Mouse (Mus musculus) gastrocnemius, adult 18-20 months (tissue): Measurements from ENCODE around the gene Map1lc3b. TPM values are rescaled to one million over a fixed set of nuclear protein-coding genes. Genes with fewer than 3 reads are reported as not detected.

Experiments used
- DNase-seq: peaks from one replicate; pipeline ENCODE4 v3.0.0; 2021; ENCODE audit warnings: low spot score
- long read RNA-seq, 2 experiments: library from polyadenylated mRNA; stranded (forward); transcript quantifications; one replicate each; pipeline ENCODE4 v2.0.0; 2021
- total RNA-seq, 2 experiments: library from RNA; stranded (reverse); gene quantifications; 2 replicates each; pipeline ENCODE4 v1.2.3; 2021

The Map1lc3b gene
- total RNA-seq: 100 to 1,000 TPM; 167 to 182 TPM
- long read RNA-seq, experiment 1, transcript Map1lc3b-201 (4 exons, 2,532 nt): major isoform, 338 of 358 reads
- long read RNA-seq, experiment 1, transcript Map1lc3b-205 (4 exons, 766 nt): minor isoform, 8 of 358 reads
- long read RNA-seq, experiment 1, partial matches to known transcripts: 11 of 358 reads
- long read RNA-seq, experiment 1, other reads (novel, unspliced or antisense): 1 of 358 reads
- long read RNA-seq, experiment 2, full-length matches to known transcripts: 452 of 472 reads
- long read RNA-seq, experiment 2, partial matches to known transcripts: 20 of 472 reads
- long read RNA-seq, experiment 2, other reads (novel, unspliced or antisense): 0 of 472 reads

DNA sequence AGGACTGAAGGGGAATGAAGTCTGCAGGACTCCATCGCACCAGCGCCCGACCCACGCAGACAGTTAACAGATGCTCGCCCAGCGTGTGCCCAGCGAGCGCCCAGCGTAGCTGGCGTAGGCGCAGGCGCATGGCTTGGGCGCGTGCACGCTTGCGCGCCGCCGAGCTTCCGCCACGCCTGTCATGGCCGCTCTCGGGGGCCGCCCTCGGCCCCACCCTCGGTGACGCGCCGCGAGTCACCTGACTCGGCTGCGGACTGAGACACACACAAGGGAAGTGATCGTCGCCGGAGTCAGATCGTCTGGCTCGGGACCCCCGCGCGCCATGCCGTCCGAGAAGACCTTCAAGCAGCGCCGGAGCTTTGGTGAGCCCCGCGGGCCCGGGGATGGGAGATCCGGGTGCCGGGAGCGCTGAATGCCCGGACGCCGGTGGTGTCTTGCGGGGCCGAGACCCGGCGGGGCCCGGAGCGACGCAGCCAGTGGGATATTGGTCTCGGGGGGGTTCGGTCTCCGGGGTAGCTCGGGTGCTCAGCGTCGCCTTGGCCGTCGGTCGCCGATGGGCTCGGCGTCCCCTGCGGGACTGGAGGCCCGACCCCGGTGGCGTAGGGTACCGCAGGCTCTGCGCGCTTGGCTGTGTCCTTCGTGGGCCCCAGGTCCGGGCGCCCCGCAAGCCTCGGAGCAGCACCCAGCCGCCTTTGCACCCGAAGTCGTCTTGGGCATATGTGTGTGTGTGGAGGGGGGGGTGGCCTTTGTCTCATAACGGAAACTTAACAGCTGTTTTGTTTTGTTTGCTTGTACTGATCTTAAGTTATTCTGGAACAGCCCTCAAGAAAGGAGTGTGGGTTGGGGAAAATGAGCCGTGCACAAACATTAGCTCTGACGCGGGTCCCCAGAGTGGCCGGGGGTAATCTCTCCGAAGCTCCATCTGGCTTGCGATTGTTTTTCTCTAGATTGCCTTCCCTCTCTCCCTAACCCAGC, at the start of gene Map1lc3b:
Gene Map1lc3b, plus strand, starts transcription at position 159 of the 975 bp plus-strand sequence.
- peak; percentile 95 for DNase-seq

DNA sequence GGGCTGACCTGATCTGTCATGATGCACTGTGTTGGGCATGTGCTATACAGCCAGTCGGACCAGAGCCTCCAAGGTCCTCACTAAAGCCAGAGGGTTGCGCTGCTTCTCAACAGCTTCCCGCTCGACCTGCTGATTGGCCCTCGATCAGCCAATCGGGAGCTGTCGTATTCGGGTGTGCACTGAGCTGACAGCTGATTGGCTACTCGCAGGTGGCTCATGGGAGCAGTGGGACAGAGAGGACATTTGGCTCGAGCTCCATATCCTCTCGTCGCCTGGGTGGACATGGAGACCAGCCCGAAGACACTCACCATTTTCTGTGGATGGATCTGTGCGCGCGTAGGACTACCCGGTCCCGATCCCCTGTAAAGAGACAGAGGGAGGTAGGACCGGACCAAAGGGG, 48.3 kb upstream of the Map1lc3b start:
- no peak for DNase-seq

DNA sequence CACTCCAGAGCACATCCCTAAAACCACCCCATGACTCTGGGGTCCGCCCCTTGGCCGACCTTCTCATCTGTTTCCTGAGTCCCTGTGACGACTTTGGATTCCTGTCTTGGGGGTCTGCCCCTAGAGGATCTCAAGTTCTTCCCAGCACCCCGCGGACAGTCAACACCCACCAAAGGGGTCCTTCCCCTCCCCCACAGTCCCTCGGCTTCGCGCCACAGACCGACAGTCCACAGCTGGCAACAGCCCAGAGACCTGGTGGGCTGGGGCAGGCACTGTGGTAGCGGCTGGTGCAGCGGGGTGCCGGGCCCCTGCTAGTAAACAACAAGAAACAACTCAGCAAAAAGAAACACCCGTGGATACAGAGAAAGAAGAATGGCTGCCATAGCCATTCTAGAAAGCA, 47.3 kb upstream of the Map1lc3b start:
- DNase-seq: no peak

DNA sequence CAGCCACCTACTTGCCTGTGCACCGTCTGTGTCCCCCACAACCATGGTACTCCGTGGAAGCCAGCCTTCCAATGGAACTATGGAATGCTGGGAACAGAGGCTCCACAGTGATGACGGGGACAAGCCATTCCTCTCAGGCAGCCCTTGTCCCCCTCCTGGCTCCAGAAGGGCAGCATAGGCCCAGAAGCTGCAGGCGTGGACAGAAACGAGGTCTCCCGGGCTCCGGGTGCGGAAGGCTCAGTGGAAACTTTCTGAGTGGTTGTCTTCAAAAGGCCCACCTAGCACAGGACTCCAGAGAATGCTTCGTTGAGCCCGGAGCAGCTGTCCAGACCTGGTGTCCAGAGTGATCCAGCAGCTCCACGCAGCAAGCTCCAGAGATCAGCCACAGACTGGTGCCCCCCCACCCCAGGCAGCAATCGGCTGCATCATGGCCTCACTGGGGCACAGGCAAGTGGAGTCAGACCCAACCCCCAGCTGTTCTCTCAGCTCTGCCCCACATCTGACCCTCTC, 45.8 kb upstream of the Map1lc3b start, which contains the start of gene 1700018B08Rik:
Gene 1700018B08Rik, minus strand, starts transcription at position 45 of the 510 bp plus-strand sequence.
- no peak for DNase-seq

DNA sequence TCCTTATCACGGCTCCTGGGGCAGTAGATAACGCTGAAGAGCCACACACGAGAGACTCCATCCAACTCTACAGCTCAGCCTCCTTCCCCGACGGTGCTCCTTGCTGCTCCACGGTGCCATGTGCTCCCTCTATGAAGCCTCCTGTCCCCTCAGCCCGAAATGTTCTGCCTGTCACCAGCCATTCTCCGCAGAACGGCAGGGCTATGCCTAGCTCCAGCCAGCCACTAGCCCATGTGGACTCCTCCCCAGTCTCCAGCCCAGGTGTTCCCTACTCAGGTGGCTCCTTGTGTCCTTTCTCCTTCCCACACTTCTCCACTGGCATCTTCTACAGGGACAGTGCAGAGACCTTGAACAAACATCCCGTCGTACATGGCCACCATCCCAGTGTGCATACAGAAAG, 45.2 kb upstream of the Map1lc3b start:
- no peak for DNase-seq

DNA sequence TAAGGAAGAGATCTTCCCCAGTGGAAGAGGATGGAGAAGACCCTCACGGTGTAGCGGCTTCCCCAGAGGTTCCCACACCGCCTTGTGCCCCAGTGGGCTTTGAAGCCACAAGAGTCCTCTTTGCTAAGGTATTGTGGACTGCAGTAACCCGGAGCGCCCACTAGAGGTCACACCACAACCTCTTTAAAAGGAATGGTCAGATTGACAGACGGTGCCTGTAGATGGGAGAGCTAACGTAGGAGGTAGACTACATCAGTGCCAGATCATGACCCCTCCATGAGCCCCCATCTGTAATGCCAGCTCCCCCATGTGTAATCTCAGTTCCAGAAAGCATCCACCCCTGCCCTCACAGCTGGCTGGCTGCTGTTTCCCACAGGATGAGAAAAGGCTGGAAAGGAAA, 43.0 kb upstream of the Map1lc3b start:
- peak; percentile 75 for DNase-seq

DNA sequence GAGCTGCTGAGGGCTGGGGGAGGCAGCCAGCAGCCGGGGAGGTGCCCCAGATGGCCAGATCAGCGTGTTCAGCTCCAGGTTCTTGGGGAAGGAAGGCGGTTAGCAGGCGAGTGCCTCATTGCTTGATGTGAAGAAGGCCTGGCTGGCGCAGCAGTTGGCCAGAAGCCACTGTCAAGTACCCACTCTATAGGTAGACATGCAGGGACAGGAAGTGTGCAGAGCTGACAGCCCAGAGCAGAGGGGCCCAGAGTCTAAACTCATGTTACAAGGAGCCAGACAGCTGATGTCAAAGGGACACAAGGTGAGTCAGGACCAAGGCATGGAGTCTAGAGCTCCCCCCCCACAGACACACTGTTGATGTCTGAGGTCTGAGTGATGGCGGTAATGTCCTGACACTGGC, 40.1 kb upstream of the Map1lc3b start:
- DNase-seq: no peak

DNA sequence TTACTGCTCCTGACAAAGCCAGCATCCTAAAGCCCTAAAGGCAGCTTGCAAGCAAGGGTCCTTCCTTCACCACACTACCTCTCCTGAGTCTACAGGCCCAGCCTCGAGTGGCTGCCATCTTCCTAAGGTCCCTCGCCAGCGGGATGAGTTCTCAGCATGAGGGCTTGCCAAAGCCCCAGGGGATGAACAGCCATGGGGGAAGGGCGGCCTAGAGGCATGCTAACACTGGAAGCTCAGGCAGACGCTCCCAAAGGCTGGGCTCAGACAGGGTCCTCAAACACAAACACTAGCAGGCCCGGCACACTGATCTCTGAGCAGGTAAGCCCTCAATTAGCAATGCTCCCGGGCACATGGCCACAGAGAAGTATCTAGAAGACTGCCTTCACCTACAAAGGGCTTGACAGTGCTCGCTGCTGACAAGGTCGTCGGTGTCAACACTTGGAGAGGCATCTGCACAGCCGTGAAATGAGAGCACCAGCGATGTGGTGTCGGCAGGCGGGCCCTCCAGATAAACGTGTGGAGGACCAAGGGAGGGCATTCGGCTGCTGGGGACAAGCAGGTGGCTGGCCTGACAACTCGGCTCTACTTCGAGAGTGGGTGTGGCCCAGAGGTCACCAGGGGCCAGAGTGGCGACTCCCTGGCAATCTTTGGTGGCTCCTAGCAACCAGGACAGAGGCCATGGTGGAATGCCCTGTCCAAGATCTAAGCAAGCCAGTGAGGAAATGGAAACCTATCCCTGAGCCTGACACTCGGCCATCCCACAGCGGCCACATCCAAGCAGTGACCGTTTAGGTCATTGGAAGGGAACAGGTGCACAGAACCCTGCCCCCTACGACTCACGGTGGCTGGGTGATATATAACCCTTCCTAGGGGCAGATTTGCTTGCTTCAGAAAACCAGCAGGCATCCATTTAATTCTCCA, 38.8 kb upstream of the Map1lc3b start:
- peak; percentile 88 for DNase-seq

DNA sequence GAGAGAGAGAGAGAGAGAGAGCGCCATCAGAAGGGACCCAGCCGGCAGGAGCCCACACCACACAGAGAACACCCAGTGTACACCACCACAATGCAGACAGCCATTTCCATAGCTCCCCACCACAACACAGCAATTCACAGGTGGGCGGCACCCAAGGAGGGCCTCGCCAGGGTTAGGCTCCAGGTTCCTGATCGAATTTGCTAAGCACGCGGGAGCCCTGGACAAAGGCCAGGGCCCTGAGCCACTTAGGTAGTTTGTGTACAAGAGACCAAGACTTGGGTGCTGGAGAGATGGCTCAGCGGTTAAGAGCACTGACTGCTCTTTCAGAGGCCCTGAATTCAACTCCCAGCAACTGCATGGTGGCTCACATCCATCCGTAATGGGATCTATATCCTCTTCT, 37.7 kb upstream of the Map1lc3b start:
- no peak for DNase-seq

DNA sequence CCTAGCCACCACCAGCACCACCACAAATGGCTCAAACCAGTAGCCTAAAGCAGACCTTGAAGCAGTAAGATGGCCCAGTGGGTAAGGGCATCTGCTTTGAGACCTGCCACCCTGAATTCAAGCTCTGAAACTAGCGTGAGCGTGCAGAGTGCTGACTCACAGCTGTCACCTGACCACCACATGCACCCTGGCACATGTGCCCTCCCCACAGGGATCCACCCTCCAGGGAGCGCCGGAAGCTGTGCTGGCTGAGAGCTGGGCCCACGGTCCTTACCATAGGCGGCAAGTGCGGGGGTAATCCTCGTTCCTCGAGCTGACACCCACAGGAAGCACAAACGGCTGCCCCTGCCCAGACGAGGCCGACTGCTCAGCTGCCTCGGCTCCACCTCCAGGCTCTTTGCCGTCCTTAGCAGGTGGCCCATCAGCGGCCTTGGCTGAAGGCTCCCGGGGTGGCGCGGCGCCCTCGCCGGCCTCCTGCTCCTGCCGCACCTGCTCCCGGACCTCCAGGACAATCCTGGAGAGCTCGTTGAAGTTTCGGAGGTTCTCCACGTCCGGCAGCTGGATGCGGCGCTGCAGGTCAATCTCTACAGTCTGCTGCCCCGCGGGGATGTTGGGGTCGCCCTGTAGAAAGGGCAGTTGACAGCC, 36.2 kb upstream of the Map1lc3b start:
- no peak for DNase-seq

DNA sequence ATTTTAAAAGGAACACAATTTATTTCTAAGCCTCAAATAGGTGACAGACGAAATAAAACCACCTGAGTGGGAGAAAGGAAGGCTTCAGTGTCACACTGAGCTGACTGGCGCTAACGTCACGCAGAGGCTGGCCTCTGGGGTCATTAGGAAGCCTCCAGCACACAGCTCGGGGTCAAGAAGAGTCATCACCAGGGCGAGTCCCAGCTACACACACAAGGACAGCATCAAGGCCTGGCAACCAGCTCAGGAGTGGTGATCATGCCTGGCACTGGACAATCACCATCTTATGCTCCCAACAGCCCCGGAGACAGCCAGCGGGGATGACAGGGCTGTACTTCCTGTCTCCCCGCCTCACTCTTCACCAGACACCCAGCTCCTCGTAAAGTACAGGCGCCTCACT, 32.4 kb upstream of the Map1lc3b start:
- no peak for DNase-seq

DNA sequence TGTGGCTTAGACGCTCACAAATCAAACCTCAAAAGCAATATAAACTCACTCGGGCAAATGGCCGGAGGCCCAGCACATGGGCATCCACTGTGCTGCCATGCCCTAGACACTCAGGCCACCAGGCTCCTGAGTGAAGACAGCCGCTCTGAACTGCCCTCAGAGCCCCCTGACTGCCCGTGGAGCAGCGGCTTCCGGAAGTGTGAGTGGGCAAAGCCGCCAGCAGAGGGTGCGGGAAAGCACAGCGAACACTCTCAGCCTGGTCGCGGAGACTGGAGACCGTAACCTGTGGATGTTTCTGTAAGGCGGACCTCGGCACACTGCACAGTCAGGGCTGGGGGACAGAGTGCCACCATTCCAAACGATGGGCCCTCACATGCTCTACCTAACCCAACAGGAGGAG, 31.6 kb upstream of the Map1lc3b start:
- DNase-seq: no peak

DNA sequence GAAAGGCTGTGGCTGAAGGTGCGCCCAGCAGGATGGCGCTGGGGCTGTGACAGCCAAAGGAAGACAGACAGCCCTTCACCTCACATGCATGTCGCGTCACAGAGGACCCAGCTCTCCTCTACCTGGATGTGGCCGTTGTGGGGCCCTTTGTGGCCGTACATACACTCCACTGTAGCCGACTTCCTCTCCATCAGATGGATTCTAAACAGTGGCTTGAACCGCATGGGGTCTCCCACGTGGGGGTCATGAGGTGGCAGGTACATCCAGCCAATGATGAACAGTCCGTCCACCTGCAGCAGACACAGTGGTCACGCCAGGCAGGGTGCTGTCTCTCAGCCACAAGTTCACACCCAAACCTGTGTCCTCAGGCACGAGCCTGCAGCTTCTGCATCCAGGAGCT, 30.4 kb upstream of the Map1lc3b start:
- DNase-seq: no peak

DNA sequence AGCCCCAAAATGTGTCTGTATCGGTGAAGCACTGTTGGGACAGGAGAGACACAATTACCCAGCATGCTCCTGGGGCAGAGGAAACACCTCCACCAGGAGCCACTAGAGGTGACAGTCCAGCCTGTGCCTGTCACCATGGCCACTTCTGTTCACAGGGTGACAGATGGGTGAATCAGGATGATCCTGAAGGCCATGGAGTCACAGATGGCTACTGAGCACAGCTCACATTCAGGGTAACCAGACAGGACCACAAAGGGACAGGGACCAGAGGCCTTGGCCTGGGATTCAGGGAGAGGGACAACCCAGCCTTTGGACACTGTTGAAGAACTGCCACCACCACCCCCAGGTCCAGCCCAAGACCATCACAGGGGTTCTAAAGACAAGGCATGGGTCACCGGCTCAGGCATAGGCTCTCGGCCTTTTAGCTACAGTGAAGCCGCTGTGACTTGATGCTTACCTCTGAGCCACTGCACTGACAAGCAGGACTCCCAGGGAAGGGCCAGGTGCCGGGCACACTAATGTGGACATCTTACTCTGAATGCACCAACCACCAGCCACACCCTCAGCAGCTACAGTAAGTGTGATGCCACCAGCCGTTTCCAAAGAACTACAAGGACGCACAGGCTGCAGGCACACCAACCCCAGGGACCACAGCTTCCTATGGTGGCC, 29.6 kb upstream of the Map1lc3b start:
- DNase-seq: no peak

DNA sequence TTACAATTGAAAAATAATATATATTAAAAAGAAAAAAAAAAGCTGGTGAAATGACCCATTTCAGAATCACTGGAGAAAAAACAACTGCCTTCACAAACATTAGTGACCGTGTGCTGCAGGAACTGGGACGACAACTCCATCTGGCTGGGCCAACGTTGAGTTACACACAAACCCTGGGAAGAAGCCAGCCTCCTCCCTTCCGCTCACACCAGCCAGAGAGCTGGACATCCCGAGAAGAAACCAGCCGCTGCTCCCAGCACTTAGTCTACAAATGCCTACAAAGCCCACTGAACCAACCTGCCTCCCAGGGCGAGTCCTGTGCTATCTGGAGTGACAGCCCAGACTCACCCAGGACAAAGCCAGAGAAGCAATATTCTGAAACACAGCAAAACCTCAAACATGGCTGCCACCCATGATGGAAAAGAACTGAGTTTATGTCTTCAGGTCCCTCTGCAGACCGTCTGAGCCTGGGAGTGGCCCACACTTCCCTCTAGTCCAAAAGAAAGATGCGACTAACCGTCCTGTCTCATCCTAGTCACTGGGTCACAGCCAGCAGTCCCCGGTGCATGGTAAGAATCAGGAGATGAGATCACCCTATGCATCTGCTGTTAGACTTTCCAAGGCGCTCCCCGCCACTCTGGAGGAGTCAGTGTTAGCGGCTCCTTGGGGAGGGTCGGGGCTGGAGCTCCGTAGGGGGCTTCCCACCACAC, 28.4 kb upstream of the Map1lc3b start:
- peak; percentile 86 for DNase-seq

DNA sequence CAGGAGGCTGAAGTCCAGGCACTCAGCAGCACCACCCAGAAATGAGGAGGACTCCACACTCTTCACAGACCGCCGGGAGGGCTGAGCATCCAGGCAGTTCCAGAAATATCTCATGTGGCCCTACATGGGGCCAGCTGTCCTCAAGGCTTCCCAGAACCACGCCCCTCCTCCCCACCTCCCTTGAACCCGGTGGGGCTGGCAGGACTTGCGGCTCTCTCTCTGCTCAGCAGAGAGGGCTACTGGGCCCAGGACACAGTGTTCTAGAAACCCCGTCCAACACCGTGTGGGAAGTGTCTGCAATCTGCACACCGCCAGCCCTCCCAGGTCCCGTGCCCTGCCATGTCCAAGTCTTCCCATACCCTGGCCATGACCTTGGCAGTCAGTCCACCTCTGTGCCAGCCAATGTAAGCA, 27.2 kb upstream of the Map1lc3b start:
- DNase-seq: peak; percentile 95

DNA sequence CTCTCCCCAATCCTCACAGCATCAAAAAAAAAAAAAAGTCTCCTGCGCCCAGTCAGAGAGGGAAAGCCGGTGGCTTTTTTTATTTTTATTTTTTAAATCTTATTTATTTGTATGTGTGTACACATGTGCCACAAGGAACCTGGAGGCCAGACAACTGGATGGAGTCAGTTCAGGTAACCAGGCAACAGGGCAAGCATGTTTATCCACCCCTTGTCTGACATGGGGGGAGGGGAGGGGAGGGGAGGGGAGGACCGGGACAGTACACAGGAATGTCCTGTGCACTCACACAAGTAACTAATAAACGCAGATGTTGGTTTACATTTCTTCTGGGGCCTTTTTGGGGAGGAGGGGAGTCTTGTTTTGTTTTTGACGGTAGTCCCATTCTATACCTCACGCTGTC, 26.5 kb upstream of the Map1lc3b start:
- no peak for DNase-seq

DNA sequence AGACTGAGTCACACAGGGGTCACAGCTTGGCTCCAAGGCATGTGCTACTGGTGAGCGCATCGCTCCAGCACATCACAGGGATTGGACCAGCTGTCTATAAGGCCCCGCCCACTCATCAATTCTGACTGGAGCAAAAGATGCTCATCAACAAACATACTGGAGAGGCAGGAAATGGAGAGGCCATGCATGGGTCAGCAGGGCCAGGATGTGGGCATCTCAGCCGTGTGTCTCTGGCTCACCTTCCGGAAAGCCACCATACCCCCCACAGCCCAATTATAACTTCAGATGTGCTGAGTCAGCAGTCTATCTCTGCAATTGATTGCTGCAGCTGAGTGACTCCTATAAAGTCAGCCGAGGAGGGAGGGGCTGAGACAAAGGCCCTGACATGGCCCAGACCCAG, 21.8 kb upstream of the Map1lc3b start:
- no peak for DNase-seq

DNA sequence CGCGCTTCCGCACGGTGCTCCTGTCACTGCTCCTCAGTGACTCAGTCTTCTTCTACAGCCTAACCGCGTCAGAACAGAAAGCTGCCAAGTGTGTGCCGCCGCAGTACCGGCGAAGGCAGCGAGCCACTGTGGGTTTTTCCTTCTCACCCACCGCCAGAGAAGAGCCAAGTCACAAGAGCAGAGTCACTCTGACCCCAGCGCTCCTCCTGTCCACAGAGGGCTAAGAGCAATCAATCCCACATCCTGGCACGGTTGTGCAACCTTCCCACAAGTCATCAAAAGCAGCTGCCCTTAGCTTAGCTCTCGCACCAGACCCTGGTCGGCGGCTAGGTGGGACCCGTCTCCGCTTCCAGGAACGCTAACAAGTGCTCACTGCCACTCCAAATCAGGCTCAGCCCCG, 19.8 kb upstream of the Map1lc3b start:
- DNase-seq: peak; percentile 70
